Mouse (Mus musculus): ENCODE data around the gene Ndufs8. TPM values are rescaled to one million over a fixed set of nuclear protein-coding genes. Genes with fewer than 3 reads are reported as not detected.
A peak's percentile ranks its signal among the peaks of the same experiment; 100 is the strongest.
"Not testable (repeated sequence)": the region's sequence is repeated elsewhere in the genome, so short reads cannot be mapped to it uniquely, and the experiment has no call there.

Gene Ndufs8
- polyA plus RNA-seq (2015; fragmentation: Nextera tagmentation; extraction: Ambion mirVana): 244 and 254 TPM in 2 replicates

DNA sequence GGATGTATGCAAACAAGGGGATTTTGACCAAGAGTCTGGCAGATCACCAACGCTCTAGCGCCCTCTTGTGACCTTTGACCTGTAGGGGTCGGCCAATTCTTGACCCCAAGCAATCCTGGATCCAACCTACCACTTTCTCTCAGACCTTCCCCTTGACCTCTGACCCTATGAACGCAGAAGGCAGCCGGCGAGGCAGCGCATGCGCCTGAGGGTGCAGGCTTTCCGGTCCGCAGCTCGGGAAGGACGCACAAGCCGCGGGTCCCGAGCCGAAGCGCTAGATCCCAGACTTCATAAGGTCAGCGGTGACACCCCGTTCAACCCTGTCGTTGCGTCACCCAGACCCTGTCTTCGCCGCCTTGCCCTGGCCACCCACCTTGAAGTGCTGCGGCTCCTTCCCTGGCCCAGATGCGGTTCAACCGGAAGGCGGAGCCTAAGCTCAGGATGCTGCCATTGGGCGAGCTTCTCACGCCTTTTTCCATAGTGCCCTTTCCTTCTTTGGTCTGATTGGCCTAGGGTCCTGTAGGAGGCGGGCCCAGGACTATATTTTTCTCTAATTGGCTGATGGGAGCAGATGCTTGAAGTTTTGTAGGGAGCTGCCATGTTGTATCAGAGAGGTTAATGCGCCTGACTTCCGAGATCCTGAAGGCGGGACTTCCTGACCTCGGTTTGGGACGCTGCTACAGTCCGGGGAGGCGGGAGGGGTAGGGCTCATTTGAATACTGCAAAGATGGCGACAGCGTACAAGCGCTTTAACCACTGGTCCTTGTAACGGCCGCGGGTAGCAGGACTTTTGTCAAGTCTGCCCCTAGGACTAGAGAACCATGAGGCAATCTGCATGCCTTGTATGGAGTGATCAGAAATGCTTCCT lies at the start of gene Ndufs8:
Gene Ndufs8, minus strand, starts transcription at position 438 of the 868 bp plus-strand sequence.
- Histone ChIP-seq H3K27me3 (no peaks in the 10 kb centered on the region), H3K4me3 (peak within 1 kb of the TSS; percentile 66), H3K4me2 (peak within 1 kb of the TSS; percentile 59), H3K27ac (peak within 1 kb of the TSS; percentile 84), H3K4me1 (peaks cover 31% of the 10 kb centered on the region), H3K9ac (peak within 1 kb of the TSS; percentile 51), H3K36me3 (peaks cover 34% of the 10 kb centered on the region), H3K9me3 (no peaks in the 10 kb centered on the region)
- ATAC-seq (ENCODE audit: insufficient number of reproducible peaks, low FRiP score, low TSS enrichment, low read depth): peak; percentile 95
- under 1% methylated on average over 43 of the region's 43 CpGs for WGBS

DNA sequence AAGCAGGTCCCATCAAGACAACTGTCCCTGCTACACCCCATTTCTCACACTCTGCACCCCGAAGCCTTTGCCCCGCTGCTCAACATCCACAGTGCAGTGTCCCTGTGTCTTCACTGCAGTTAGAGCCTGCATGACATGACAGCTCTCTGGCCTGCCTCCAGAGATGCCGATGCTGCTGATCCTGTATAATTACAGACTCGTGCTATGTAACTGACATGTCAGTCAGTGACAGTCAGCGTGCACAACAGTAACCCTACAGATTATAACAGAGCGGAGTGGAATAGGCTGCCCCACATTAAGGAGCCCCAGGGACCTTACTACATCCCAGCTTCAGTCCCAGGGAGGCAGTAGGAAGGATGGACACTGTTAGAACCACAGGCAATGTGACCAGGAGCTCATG lies 49.2 kb upstream of the Ndufs8 start:
- not testable (repeated sequence) for H3K4me1 ChIP-seq; H3K27ac ChIP-seq; H3K36me3 ChIP-seq; H3K4me3 ChIP-seq; H3K9me3 ChIP-seq; H3K4me2 ChIP-seq; H3K9ac ChIP-seq; H3K27me3 ChIP-seq; ATAC-seq (ENCODE audit: insufficient number of reproducible peaks, low FRiP score, low TSS enrichment, low read depth)
- WGBS: 79% methylated on average over 6 of the region's 6 CpGs

DNA sequence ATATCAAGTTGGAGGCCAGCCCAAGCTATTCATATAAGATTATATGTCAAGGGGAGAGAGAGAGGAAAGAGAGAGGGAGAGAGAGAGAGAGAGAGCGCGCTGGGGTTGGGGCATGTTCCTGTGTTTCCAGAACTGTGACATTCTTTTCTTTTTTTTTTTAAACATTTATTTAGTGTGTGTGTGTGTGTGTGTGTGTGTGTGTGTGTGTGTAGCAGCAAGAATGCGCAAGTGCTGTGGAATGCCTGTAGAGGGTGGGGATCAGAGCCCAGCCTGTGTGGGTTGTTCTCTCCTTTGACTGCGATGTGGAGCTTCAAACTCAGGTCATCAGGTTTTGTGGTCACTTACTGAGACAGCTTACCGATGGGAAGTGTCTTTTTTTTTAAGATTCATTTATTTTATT lies 47.6 kb upstream of the Ndufs8 start:
- no peaks in the 10 kb centered on the region for H3K27me3 ChIP-seq
- H3K4me2 ChIP-seq: no peak overlapping the region
- no peak overlapping the region for H3K9ac ChIP-seq
- WGBS: 58% methylated on average over 5 of the region's 5 CpGs
- no peaks in the 10 kb centered on the region for H3K36me3 ChIP-seq
- ATAC-seq (ENCODE audit: insufficient number of reproducible peaks, low FRiP score, low TSS enrichment, low read depth): no peak
- no peaks in the 10 kb centered on the region for H3K9me3 ChIP-seq
- H3K4me3 ChIP-seq: no peak overlapping the region
- peaks cover 4% of the 10 kb centered on the region for H3K4me1 ChIP-seq
- no peak overlapping the region for H3K27ac ChIP-seq

DNA sequence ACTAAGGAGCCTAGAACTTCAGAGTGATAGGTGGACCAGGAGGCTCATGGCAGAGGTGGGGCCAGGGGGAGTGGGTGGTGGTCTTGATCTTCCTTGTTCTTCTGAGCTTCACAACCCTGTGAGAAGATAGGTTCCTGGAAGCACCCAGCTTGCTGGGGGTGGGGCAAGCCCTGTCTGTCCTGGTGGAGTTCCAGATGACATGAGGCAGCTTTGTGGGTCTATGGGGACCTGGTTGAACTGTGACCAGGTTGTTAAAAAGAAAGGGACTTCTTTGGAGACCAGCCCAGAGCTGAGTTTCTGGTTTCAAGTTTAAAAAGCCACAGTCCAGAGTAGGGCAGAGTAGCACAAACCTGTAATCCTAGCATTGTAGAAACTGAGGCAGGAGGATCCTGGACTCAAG lies 46.5 kb upstream of the Ndufs8 start:
- ATAC-seq (ENCODE audit: insufficient number of reproducible peaks, low FRiP score, low TSS enrichment, low read depth): no peak
- H3K27me3 ChIP-seq: no peaks in the 10 kb centered on the region
- no peak overlapping the region for H3K27ac ChIP-seq
- H3K9me3 ChIP-seq: no peaks in the 10 kb centered on the region
- H3K4me2 ChIP-seq: no peak overlapping the region
- H3K36me3 ChIP-seq: no peaks in the 10 kb centered on the region
- peaks cover 4% of the 10 kb centered on the region for H3K4me1 ChIP-seq
- H3K9ac ChIP-seq: no peak overlapping the region
- H3K4me3 ChIP-seq: no peak overlapping the region

DNA sequence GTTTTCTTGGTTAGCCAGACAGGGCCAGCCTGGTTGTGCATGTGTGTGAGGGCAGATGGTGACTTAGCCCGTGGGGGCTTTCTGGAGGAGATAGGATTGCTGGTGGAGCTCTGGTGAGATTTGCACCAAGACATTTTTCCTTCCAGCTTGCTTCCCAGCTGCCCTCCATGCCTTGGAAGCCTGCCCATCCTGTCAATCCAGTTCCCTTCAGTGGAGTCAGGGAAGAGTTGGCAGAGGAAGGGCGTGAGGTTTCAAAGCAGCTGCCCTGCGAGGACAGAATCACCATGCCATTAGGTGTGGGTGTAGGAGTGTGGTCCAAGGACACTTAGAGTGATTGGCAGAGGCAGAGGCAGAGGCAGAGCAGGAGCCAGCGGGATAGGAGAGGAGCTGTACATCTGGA lies 45.9 kb upstream of the Ndufs8 start, which contains the start of gene Aldh3b3:
Gene Aldh3b3, plus strand, starts transcription at position 176 of the 400 bp plus-strand sequence.
- WGBS: 59% methylated on average over 4 of the region's 4 CpGs
- no peaks in the 10 kb centered on the region for H3K27me3 ChIP-seq
- ATAC-seq (ENCODE audit: insufficient number of reproducible peaks, low FRiP score, low TSS enrichment, low read depth): no peak
- H3K27ac ChIP-seq: no peak within 1 kb of the TSS
- no peaks in the 10 kb centered on the region for H3K36me3 ChIP-seq
- H3K4me3 ChIP-seq: no peak within 1 kb of the TSS
- peaks cover 4% of the 10 kb centered on the region for H3K4me1 ChIP-seq
- no peak within 1 kb of the TSS for H3K4me2 ChIP-seq
- no peaks in the 10 kb centered on the region for H3K9me3 ChIP-seq
- no peak within 1 kb of the TSS for H3K9ac ChIP-seq

DNA sequence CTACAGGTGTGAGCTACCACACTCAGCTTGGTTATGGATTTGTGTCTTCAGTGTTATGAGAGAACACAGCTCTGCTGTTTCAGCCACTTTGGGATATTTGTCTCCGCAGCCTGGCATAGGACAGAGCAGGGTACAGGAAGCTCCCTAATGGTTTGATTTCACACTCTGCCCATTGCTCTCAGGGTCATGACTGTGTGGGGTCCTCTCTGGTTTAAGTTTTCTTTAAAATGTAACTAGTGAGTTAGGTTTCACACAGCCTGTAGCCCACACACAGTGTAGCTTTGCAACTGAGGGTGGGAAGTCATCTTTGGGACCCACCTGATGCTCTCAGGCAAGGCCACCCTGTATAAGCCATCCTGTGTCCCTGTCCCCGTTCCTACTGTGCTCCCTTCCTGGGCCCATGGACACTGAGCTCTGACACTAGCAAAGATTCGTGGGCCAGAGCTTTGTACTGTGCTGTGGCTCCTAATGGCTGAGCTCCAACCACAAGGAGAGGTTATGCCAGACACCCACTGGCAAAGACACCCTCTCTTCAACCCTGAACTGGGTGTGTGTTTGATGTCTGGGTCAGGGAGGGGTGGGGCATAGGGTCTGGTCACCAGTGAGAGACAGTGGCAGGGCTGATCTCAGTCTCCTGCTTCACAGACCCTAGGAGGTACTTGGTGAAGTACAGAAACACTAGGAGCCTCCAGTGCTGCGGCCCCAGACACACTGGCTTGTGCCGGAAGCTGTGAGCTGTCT lies 44.9 kb upstream of the Ndufs8 start:
- H3K4me3 ChIP-seq; H3K27me3 ChIP-seq; H3K9ac ChIP-seq; H3K4me1 ChIP-seq; H3K36me3 ChIP-seq; H3K4me2 ChIP-seq; H3K9me3 ChIP-seq; H3K27ac ChIP-seq; ATAC-seq (ENCODE audit: insufficient number of reproducible peaks, low FRiP score, low TSS enrichment, low read depth): not testable (repeated sequence)
- 78% methylated on average over 5 of the region's 5 CpGs for WGBS

DNA sequence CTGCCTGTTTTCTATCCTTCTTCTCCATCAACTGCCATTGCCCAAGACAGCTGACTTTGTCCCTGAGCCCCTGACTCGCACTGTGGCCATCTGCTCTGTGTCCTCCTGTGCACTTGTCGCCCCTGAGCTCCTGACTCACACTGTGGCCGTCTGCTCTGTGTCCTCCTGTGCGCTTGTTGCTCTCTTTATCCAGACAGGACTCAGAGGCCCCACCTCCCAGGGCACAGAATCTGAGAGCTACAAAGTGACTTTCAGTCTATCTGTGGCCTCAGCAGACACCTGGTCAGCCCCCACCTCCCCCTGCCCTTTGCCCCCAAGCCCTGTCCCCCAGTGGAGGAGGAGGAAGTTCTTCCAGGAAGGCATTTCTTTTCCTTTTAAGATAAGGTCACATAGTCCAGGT lies 43.2 kb upstream of the Ndufs8 start:
- Histone ChIP-seq H3K4me1 (peaks cover 4% of the 10 kb centered on the region), H3K27ac (no peak overlapping the region), H3K36me3 (no peaks in the 10 kb centered on the region), H3K27me3 (no peaks in the 10 kb centered on the region), H3K9me3 (no peaks in the 10 kb centered on the region), H3K9ac (no peak overlapping the region), H3K4me3 (no peak overlapping the region), H3K4me2 (no peak overlapping the region)
- ATAC-seq (ENCODE audit: insufficient number of reproducible peaks, low FRiP score, low TSS enrichment, low read depth): no peak
- WGBS: 51% methylated on average over 4 of the region's 4 CpGs

DNA sequence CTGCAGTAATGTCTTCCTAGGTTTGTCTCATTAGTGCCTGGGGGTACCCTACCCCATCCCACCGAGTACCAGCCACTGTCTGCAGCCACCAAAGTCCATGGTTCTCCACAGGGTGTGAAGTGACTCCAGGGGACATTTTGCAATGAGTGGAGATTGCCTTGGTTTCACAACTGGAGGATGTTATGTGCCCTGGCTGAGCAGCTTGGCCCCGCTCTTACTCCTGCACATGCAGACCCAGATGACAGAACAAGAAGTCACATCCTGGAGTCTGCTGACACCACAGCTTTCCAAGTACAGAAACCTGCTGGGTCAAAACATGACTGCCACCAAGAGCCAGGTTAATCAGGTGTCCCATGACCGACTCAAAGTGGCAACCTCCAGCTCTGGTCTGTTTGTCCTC lies 42.5 kb upstream of the Ndufs8 start:
- Histone ChIP-seq H3K9me3 (no peaks in the 10 kb centered on the region), H3K4me1 (peaks cover 4% of the 10 kb centered on the region), H3K4me2 (no peak overlapping the region), H3K27me3 (no peaks in the 10 kb centered on the region), H3K36me3 (no peaks in the 10 kb centered on the region), H3K4me3 (no peak overlapping the region), H3K27ac (no peak overlapping the region), H3K9ac (no peak overlapping the region)
- no peak for ATAC-seq (ENCODE audit: insufficient number of reproducible peaks, low FRiP score, low TSS enrichment, low read depth)
- 76% methylated on average over 3 of the region's 3 CpGs for WGBS

DNA sequence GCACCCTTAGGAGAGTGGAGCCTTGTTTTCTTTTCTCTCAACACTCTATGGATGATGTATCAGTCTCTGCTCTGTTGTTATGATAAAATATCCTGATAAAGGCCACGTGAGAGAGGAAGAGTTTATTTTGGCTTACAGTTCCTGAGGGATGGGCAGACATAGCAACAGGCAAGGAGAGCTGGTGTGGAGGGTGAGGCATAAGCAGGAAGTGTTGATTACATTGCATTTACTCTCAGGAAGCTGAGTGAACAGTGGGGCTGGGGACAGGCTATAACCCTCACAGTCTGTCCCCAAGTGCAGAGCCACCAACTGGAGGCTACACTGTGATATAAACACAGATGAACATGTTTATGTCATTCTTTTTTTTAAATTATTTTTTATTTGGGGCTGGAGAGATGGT lies 39.5 kb upstream of the Ndufs8 start:
- no peaks in the 10 kb centered on the region for H3K36me3 ChIP-seq
- no peak overlapping the region for H3K27ac ChIP-seq
- WGBS: 50% methylated on average over 1 of the region's 1 CpGs
- no peaks in the 10 kb centered on the region for H3K27me3 ChIP-seq
- no peak for ATAC-seq (ENCODE audit: insufficient number of reproducible peaks, low FRiP score, low TSS enrichment, low read depth)
- no peak overlapping the region for H3K4me2 ChIP-seq
- H3K9ac ChIP-seq: no peak overlapping the region
- no peaks in the 10 kb centered on the region for H3K9me3 ChIP-seq
- H3K4me1 ChIP-seq: no peaks in the 10 kb centered on the region
- no peak overlapping the region for H3K4me3 ChIP-seq

DNA sequence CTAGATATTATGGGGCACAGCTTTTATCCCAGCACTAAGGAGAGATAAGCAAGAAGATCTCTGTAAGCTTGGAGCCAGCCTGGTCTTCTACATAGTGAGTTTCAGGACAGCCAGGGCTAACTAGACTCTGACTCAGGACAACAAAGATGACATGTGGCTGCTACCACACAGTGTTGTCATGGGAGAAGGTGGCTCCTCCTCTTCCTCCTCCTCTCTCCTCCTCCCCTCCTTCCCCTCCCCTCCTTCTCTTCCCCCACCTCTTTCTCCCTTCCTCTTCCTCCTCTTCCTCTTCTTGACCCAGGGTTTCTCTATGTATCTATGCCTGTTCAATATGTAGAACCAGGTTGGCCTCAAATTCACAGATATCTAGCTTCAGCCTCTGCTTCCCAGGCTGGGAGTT lies 38.9 kb upstream of the Ndufs8 start:
- H3K9me3 ChIP-seq: no peaks in the 10 kb centered on the region

DNA sequence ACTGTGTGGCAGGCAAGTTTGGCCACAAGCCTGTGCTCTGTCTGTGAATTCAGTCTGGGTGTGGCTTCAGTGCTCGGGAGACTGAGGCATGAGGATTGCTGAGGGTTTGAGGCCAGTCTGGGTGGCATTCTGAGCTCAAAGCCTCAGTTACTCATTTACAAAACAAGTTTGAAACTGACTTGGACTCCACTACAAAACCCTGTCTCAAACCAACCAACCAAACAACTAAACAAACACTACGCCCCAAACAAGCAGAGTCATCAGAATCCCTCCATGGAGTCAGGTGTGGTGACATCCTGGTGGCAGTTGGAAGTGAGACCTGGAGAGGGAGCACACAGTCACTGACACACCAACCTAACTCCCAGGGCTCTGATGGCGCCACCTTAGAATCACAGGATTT lies 37.8 kb upstream of the Ndufs8 start:
- Histone ChIP-seq H3K4me3 (no peak overlapping the region), H3K9ac (no peak overlapping the region), H3K4me1 (no peaks in the 10 kb centered on the region; the same call in 1 of the 2 replicates), H3K4me2 (no peak overlapping the region), H3K27me3 (no peaks in the 10 kb centered on the region), H3K9me3 (no peaks in the 10 kb centered on the region), H3K27ac (no peak overlapping the region), H3K36me3 (no peaks in the 10 kb centered on the region)
- no peak for ATAC-seq (ENCODE audit: insufficient number of reproducible peaks, low FRiP score, low TSS enrichment, low read depth)
- WGBS: 75% methylated on average over 3 of the region's 3 CpGs

More for the DNA sequence above, 38.9 kb upstream of the Ndufs8 start:
- no peaks in the 10 kb centered on the region for H3K36me3 ChIP-seq
- no peak overlapping the region for H3K4me2 ChIP-seq
- no peaks in the 10 kb centered on the region for H3K4me1 ChIP-seq
- no peak for ATAC-seq (ENCODE audit: insufficient number of reproducible peaks, low FRiP score, low TSS enrichment, low read depth)
- H3K9ac ChIP-seq: no peak overlapping the region
- H3K27me3 ChIP-seq: no peaks in the 10 kb centered on the region
- H3K4me3 ChIP-seq: no peak overlapping the region
- H3K27ac ChIP-seq: no peak overlapping the region

DNA sequence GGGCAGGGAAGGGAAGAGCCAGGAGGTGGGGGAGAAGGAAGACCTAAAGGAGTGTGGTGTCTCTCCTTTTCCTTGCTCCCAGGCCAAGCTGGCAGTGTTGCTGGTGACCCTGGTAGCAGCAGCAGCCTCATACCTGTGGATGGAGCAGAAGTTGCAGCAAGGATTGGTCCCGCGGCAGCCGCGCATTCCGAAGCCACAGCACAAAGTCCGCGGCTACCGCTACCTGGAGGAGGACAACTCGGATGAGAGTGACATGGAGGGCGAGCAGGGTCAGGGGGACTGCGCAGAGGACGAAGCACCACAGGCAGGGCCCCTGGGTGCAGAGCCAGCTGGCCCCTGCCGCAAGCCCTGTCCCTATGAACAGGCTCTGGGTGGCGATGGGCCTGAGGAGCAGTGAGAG lies 36.0 kb upstream of the Ndufs8 start:
- 63% methylated on average over 14 of the region's 14 CpGs for WGBS
- H3K4me3 ChIP-seq: no peak overlapping the region
- H3K9me3 ChIP-seq: no peaks in the 10 kb centered on the region
- H3K9ac ChIP-seq: no peak overlapping the region; the same call in 1 of the 2 replicates
- H3K27ac ChIP-seq: no peak overlapping the region
- ATAC-seq (ENCODE audit: insufficient number of reproducible peaks, low FRiP score, low TSS enrichment, low read depth): no peak
- 0 out of 2 replicates have a peak, but pooled peaks cover 5% of the 10 kb centered on the region for H3K27me3 ChIP-seq
- no peak overlapping the region for H3K4me2 ChIP-seq
- H3K36me3 ChIP-seq: no peaks in the 10 kb centered on the region
- no peaks in the 10 kb centered on the region; the same call in 1 of the 2 replicates for H3K4me1 ChIP-seq
